Mouse (Mus musculus) MN1 (cell line): ENCODE measurements at regions not wholly inside any gene's neighbourhood (a gene's known extent, or its start where the extent isn't known, plus 50 kb on each side); places are given as distances from the start of the nearest gene placed in this dataset.

Experiments
- DNase-seq: peaks from one replicate; pipeline ENCODE4 v3.0.0-alpha.2; 2016; ENCODE audit warnings: low spot score

DNA sequence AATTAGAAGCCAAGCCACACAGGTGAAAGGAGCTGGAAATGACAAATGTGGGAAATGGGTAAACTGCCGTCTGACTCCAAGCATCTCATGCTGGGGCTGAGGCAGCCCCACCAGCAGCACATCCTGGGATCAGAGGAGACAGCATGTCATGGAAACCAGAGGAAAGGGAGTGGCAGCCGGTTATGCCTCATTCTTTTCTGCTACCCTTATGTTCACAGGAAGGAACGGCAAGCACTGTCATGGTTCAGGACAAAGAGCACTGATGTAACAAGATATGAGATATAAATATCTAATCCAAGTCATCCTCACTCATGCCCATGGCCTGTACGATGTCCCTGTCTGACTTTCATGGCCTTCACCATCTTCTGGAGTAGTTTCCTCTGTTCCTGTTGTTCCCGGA lies 125.2 kb upstream of the Tnfaip3 start:
- DNase-seq, result no peak

DNA sequence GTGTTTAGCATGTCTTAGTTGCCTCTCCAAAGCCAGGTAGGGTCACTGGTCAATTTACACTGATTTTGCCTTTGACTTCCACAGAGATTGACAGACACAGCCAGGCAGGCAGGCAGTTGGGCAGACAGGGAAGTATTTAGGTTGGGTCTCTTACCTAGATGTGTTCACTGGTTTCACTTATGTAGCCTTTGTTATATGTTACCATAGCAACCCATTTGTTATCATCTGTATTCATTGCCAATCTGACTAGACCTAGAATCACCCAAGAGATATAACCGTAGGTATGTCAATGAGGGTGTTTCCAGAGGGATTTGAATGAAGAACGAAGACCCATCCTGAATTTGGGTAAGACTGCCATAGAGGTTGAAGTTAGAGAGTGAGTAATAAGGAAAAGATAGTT lies 123.8 kb upstream of the Tnfaip3 start:
- no peak for DNase-seq

DNA sequence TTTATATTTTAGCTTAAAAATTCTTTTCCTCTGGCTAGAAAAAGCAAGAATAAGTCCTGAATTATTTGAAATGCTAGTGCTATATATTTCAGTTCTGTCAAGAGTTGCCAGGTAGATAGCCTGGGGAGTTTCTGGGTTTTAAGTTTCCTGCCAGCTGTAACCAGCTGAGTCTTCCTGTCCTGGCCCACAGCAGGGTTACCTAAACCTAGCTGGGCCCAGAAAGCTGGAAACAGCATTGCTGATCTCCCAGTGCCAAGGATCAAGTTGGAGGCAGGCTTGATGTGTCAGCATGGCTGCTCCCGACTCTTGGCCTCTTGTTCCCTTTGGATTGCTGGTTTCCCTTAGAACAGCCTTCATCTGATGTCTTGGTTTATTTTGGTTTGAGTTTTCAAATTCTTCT lies 122.8 kb upstream of the Tnfaip3 start:
- no peak for DNase-seq

GRCm38 (mm10) chr10:19127581-19128291 lies 112.3 kb upstream of the Tnfaip3 start:
- DNase-seq, result no peak

DNA sequence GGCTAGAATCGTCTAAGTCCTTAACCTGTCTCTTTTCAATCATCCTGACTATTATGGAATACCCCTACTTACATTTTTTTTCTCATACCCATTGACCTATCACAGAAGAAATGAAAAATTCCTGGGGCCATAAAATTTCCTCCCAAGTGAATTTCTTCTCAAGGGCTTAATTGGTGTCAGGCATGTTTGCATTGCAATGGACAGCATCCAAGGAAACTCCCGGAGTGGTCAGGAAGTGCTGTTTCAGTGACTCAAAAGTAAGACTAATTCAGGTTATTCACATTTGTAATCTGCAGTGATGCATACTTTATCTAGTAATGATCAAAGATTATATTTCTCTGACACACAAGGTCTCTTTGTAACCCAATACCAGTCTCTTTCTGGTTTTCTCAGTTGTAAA lies 111.5 kb upstream of the Tnfaip3 start:
- DNase-seq, result no peak

GRCm38 (mm10) chr10:19126438-19126837 lies 111.0 kb upstream of the Tnfaip3 start:
- DNase-seq, result no peak

DNA sequence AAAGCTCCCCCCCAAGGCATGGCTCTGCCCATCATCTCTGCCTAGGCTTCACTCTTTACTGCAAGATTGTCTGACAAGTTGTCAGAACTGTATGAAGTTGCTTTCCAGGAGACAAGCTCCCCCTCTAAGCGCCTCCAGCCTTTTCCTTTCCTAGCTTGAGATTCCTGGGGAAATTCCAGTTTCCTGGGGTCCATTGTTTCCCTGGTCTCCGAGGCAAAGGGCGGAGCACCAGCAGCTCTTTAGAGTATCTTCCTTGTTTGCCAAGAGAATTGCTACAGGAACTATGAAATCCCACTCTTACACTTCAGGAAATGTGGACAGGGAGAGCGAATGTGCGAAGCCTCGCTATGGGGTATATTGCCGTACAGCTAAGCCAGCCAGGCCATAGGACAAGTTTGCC lies 108.2 kb upstream of the Tnfaip3 start:
- DNase-seq, result no peak

DNA sequence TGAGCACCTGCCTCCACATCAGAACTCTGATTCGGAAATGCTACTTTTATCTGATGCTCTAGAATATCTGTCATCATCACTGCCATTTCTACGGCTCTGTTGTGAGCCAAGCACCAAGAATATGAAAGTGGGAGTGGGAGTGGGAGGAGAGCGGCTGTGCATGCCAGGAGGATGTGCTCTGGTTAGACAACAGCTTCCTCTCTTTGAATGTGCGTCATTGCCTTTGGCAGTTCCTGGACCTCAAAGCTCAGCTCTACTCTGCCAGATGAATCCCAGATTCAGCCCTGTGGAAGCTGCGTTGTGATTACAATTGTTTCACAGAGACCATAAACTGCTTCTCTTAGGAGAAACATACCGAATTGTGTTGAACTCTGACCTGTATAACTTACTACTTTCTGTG lies 106.8 kb upstream of the Tnfaip3 start:
- DNase-seq, result no peak

DNA sequence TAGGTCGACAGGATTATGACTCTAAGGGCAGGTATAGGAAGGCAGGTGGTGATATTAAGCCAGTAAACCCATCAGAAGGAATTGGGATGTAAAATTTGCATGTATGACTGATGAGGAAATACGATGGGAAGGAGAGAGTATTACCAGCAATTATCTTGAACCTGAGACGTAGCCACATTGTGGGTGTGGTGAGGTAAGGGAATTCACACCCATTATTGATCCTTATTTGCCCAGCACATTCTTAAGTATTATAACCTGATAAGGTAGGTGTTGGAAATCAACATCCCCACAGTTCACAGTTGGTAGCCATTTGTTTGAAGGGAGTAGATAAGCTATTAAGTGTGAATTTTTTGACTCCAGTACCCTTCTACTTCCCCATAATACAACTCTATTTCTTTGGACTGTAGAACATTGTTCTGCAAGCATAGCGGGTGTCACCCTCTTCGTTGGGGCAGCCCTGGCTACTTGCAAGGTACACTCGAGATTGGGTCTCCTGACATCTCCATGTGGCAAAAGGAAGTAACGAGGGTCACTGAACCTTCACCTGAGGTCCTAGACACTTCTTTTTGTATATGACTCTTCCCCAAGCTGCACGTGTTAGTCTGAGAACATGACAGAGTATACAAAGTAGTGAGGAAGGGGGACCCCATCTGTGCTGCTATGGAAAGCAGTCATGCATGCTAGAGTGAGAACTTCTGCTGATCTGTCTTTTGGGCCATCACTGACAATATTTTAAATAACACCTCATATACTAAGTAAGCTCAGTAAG lies 104.0 kb upstream of the Tnfaip3 start:
- DNase-seq, result no peak

- DNase-seq, result no peak
Measured at GRCm38 (mm10) chr10:19118569-19119280, 103.3 kb upstream of the Tnfaip3 start.

DNA sequence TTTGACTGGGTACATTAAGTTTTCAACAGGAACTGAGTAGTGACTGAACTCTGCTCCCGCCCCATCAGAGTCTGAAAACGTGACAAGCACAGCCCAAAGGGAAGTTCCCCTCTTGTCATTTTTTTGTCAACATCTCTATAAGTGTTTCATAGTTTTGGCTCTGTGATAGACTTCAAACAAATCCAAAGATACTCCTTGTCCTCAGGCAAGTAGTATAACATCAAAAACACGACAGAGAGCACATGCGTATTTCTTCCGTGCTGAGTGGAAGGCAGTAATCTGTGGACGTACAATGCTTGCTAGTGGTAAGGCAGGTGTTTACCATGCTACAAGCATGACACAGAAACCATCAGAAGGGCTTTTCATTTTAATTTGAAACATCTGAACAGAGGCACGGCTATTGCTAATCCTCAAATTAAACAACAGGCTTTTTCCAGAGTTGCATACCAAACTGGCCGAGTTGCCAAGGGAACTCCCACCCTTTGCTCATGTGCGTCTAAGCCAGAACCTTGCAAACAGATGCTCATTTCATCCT lies 101.7 kb upstream of the Tnfaip3 start:
- DNase-seq, result no peak

DNA sequence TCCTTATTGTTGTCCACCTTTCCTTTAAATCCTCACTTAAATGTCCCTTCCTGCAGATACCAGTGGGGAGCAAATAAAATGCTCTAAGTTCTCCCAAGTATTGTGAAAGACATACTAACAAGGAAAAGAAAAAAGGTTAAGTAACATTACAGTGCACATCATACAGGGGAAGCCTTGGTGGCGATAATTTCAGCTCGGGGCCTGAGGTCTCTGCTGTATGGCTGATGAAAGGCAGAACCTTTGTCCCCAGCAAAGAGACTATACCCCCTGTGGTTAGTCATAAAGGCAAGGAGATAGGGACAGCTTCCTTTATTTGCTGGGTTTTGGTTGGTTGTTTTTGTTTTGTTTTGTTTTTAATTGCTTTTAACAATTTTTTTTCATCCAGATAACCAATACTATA lies 97.0 kb upstream of the Tnfaip3 start:
- no peak for DNase-seq

DNA sequence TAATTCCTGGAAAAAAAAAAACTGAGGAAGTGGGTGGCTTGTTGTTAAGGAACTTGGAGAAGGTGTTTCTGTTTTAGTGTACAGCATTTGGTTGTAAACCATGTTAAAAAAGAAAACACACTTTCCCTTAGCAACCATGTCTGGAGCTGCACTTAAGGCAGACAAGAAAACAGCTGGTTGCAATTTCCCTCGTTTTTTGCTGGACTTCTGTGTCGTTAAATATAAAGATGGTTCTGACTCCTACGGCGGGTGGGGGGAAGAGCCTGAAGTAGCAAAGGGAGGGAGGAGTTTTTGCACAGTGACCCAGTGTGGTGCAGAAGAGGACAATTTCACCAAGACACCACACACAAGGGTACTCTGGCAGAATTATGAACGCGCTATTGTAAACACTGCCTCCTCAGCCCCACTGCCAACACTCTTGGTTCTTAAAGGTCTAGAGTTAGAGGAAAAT lies 89.8 kb upstream of the Tnfaip3 start:
- DNase-seq, result no peak

- DNase-seq, result no peak
Measured at GRCm38 (mm10) chr10:19104671-19105203, 89.3 kb upstream of the Tnfaip3 start.

DNA sequence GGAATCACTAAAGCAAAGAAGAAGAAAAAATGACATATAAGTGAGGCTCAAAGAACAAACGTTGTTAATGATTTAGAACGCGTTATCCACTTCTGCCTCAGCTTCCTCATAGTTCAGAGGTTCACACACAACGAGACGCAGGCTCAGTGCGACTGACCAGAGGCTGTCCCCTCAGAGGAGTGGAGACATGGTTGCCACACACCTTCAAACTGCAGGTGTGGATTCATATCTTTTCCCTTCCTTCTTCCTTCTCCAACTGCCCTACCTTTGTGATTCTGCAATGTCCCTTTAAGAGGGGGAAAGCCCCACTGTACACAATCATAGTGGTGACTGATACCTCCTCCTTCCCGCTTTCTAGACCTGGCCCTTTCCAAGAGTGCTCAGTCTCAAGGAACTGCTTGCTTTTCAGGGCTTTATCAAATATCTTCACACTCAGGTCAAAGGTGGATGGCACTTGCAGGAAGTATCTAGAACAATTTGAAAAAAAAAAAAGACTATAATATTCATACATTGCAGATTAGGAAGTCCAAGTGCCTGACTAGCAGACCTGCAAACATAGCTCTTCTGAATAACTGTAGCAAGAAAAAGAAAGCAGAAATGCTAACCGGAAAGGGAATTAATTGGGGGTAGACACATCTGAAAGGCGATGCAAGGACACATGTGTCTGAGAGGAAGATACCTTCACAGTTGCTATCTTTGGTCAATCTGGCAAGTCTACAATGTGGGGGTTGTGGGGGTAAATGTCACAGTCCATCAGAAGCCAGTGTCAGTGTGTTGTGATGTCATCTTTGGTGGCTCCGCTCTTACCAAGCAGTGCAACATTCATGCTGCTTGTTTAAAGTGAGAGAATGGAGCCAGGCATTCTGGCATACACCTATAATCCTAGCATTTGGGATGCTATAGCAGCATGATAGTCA lies 84.2 kb upstream of the Tnfaip3 start:
- no peak for DNase-seq

- DNase-seq, result no peak
Measured at GRCm38 (mm10) chr10:19094297-19094696, 78.8 kb upstream of the Tnfaip3 start.

- no peak for DNase-seq
Measured at GRCm38 (mm10) chr10:19093689-19094088, 78.2 kb upstream of the Tnfaip3 start.

DNA sequence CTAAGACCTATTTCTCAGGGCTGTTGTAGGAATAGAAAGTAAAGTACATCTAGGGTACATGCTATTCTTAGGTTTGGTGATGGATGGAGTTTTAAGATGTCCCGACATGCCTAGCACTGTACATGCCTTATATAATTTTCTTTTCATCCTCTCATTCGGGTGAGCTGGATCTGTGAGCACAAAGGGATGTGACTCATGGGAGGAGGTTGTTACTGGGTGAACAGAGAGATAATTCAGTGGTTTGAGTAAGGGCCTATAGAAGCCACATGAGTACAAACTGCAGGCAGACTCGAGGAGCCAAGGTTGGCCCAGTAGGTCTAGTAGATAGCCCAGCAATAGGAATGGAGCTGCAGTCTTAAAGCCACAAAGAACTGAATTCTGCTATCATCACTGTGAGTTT lies 76.5 kb upstream of the Tnfaip3 start:
- DNase-seq, result no peak

DNA sequence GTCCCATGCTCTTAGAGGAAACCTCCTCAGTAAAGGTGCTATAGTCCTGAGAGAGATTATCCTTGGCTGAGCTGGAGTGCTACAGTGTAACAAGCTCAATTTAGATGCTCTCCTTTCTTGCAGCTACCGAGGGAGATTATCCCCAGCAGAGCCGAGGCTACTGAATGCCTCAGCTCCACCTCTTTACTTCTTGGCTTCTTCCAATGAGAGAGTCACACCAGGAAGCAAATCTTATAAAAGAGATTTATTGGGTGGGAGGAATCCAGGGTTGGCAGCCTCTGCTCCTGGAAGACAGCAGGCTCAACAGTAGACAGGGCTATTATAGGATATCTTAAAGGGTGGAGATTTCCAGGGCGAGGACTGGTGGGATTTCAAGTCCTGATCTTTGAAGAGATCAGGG lies 75.7 kb upstream of the Tnfaip3 start:
- DNase-seq, result no peak

DNA sequence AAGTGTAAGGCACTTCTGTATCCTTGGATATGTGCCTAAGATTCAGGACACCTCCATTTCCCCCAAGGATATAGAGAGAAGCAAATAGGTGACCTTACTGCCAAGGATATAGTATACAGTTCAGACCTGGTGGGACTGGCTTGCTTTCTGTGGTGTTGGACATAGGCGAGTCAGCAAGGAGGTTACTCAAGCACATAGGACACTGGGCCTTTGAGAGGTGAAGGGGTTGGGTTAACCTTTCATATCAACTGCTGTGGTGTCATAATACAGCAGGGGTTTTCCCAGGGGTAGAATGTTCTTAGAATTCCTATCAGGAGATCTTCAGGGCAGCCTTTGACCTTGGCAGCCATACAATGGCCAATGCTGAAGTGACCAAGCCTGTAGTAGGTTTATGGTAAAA lies 71.5 kb upstream of the Tnfaip3 start:
- DNase-seq, result no peak

DNA sequence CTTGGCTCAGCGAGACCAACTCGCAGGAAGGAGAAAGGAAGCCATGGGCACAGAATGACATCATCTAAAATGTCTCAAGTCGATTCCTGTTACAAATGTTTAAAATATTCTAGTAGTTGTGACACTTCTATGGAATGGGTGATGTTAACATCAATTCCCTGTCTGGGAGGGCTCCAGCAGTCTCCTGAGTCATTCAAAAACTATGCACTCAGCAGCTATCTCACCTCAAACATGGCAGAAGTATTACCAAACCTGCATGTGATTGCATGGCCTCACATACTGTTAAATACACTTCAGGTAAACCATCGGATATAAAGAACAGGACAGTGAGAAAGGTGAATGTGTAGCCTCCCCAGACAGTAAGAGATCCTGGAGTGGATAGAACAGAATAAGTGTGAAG lies 66.7 kb upstream of the Tnfaip3 start:
- DNase-seq, result no peak
